Mouse (Mus musculus) neural tube, embryonic 13.5 days (tissue): ENCODE data around the gene Nek10. TPM values are rescaled to one million over a fixed set of nuclear protein-coding genes. Genes with fewer than 3 reads are reported as not detected.

Source experiments
- ATAC-seq: fragments of 200-750 bp; cut with Nextera tagmentation; 2 replicates; pipeline ENCODE4 v1.8.0; 2017; ENCODE audit warnings: low read depth, mild to moderate bottlenecking, moderate TSS enrichment, moderate library complexity
- H3K27ac ChIP-seq: fragments of 300-500 bp; sonication (generic); replicated peaks from 2 replicates; pipeline ENCODE4 v1.5.1; 2015; ENCODE audit warnings: moderate library complexity, mild to moderate bottlenecking, inconsistent platforms
- H3K27me3 ChIP-seq: fragments of 300-500 bp; sonication (generic); 2 replicates; pipeline ENCODE4 v1.6.1; 2015; ENCODE audit warnings: mild to moderate bottlenecking, inconsistent platforms
- H3K36me3 ChIP-seq: fragments of 300-500 bp; sonication (generic); 2 replicates; pipeline ENCODE4 v1.6.1; 2015; ENCODE audit warnings: mild to moderate bottlenecking, inconsistent platforms
- H3K4me1 ChIP-seq: fragments of 300-500 bp; sonication (generic); replicated peaks from 2 replicates; pipeline ENCODE4 v1.6.1; 2015; ENCODE audit warnings: inconsistent platforms
- H3K4me2 ChIP-seq: fragments of 300-500 bp; sonication (generic); 2 replicates; pipeline ENCODE4 v1.6.1; 2015; ENCODE audit warnings: inconsistent platforms, mild to moderate bottlenecking, moderate library complexity
- H3K4me3 ChIP-seq: fragments of 300-500 bp; sonication (generic); 2 replicates; pipeline ENCODE4 v1.5.1; 2015; ENCODE audit warnings: mild to moderate bottlenecking, inconsistent platforms
- H3K9ac ChIP-seq: fragments of 300-500 bp; sonication (generic); 2 replicates; pipeline ENCODE4 v1.6.1; 2015; ENCODE audit warnings: moderate library complexity, mild to moderate bottlenecking, inconsistent platforms
- H3K9me3 ChIP-seq: fragments of 300-500 bp; sonication (generic); 2 replicates; pipeline ENCODE4 v1.6.1; 2016; ENCODE audit warnings: inconsistent platforms
- WGBS: fragments of 180-500 bp; shearing (Covaris S2); methylation state at CpG from one replicate; pipeline ENCODE4 v1.1.7; 2015; 5-methylcytosine and 5-hydroxymethylcytosine counted together
- polyA plus RNA-seq: library from polyadenylated mRNA; unstranded; fragments of >200 nt; fragmentation: Nextera tagmentation; extraction: Ambion mirVana; gene quantifications from 2 replicates; pipeline ENCODE4 v1.2.1, GENCODE M21; 2015

Nek10 gene
- polyA plus RNA-seq, 1 experiment from 2014 or later: 0.04 TPM

DNA sequence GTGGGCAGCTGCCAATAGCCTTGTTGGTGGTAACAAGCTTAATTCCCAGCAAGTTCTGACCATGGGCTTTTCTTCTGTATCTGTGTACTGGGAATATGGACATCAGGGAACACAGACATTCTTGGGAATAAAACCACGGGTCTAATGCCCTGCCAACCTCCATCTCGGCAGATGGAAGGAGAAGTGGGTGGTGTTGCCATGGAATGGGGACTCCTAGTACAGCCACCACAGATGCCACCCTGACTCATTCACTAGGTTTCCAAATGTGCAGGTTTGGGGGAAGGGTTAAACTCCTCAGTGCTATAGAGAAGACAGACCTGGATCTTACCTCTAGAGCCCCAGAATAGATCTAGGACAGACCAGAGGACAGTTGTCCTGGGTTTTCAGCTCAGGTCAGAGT lies 31.1 kb downstream of the Nek10 start:
- Histone ChIP-seq H3K27ac (no peak overlapping the region), H3K9ac (no peak overlapping the region), H3K4me2 (no peak overlapping the region), H3K9me3 (no peaks in the 10 kb centered on the region), H3K36me3 (no peaks in the 10 kb centered on the region), H3K4me1 (0 out of 2 replicates have a peak, but pooled peaks cover 5% of the 10 kb centered on the region), H3K4me3 (no peak overlapping the region), H3K27me3 (no peaks in the 10 kb centered on the region)
- WGBS: 90% methylated on average over 2 of the region's 2 CpGs
- ATAC-seq: no peak

GRCm38 (mm10) chr14:14837627-14838026 lies 34.4 kb downstream of the Nek10 start:
- Histone ChIP-seq H3K36me3 (no peaks in the 10 kb centered on the region), H3K27ac (no peak overlapping the region), H3K4me2 (no peak overlapping the region), H3K27me3 (no peaks in the 10 kb centered on the region), H3K9me3 (no peaks in the 10 kb centered on the region), H3K9ac (no peak overlapping the region), H3K4me3 (no peak overlapping the region), H3K4me1 (0 out of 2 replicates have a peak, but pooled peaks cover 4% of the 10 kb centered on the region)
- 79% methylated on average over 4 of the region's 4 CpGs for WGBS
- no peak for ATAC-seq

- Histone ChIP-seq H3K4me2 (no peak overlapping the region), H3K27ac (no peak overlapping the region), H3K9me3 (no peaks in the 10 kb centered on the region), H3K4me1 (no peaks in the 10 kb centered on the region), H3K27me3 (no peaks in the 10 kb centered on the region), H3K4me3 (no peak overlapping the region), H3K9ac (no peak overlapping the region), H3K36me3 (no peaks in the 10 kb centered on the region)
- no peak for ATAC-seq
- 59% methylated on average over 1 of the region's 1 CpGs for WGBS
These were observed 34.9 kb downstream of the Nek10 start for GRCm38 (mm10) chr14:14838109-14838508.

- Histone ChIP-seq H3K9me3 (no peaks in the 10 kb centered on the region), H3K9ac (no peak overlapping the region), H3K4me3 (no peak overlapping the region), H3K27me3 (no peaks in the 10 kb centered on the region), H3K27ac (no peak overlapping the region), H3K4me1 (no peaks in the 10 kb centered on the region), H3K36me3 (no peaks in the 10 kb centered on the region), H3K4me2 (no peak overlapping the region)
- 83% methylated on average over 8 of the region's 8 CpGs for WGBS
- ATAC-seq: no peak
These were observed 39.7 kb downstream of the Nek10 start for GRCm38 (mm10) chr14:14842734-14843530.

DNA sequence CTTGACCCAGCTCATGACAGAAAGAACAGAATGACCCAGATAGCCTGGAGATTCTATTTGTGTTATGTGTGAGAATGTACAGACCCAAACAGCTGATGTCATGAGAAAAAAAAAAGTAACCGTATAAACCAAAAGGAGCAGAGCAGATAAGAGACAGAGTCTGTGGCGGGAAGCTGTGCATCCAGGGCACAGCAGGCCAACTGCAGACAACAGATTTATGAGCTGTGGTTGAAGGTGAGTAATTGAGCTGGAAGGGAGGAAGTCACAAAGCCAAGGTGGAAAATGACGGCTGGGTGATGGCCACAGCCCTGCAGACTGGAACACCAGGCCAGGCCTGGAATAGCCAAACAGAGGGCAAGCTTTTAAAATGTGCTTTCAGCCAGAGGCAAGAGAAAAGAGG lies 49.6 kb downstream of the Nek10 start:
- Histone ChIP-seq H3K4me1 (no peaks in the 10 kb centered on the region), H3K27ac (no peak overlapping the region), H3K36me3 (no peaks in the 10 kb centered on the region), H3K9ac (no peak overlapping the region), H3K4me2 (no peak overlapping the region), H3K4me3 (no peak overlapping the region), H3K9me3 (no peaks in the 10 kb centered on the region), H3K27me3 (no peaks in the 10 kb centered on the region)
- 34% methylated on average over 3 of the region's 3 CpGs for WGBS
- ATAC-seq: no peak

- H3K36me3 ChIP-seq: no peaks in the 10 kb centered on the region
- 0 out of 2 replicates have a peak, but pooled peaks cover 2% of the 10 kb centered on the region for H3K4me1 ChIP-seq
- H3K27ac ChIP-seq: no peak overlapping the region
- H3K27me3 ChIP-seq: no peaks in the 10 kb centered on the region
- no peak overlapping the region for H3K4me2 ChIP-seq
- no peak overlapping the region for H3K9ac ChIP-seq
- H3K4me3 ChIP-seq: no peak overlapping the region
- WGBS: 18% methylated on average over 3 of the region's 3 CpGs
- no peaks in the 10 kb centered on the region for H3K9me3 ChIP-seq
- ATAC-seq: no peak
These were observed 57.1 kb downstream of the Nek10 start for GRCm38 (mm10) chr14:14860331-14860730.

GRCm38 (mm10) chr14:14863690-14864356 lies 60.6 kb downstream of the Nek10 start:
- Histone ChIP-seq H3K27ac (no peak overlapping the region), H3K36me3 (no peaks in the 10 kb centered on the region), H3K4me1 (0 out of 2 replicates have a peak, but pooled peaks cover 2% of the 10 kb centered on the region), H3K9ac (no peak overlapping the region), H3K4me3 (no peak overlapping the region), H3K9me3 (no peaks in the 10 kb centered on the region), H3K4me2 (0 out of 2 replicates have a peak overlapping the region, but pooled peaks have one; percentile 32), H3K27me3 (no peaks in the 10 kb centered on the region)
- peak; percentile 92 for ATAC-seq
- WGBS: 27% methylated on average over 7 of the region's 7 CpGs

DNA sequence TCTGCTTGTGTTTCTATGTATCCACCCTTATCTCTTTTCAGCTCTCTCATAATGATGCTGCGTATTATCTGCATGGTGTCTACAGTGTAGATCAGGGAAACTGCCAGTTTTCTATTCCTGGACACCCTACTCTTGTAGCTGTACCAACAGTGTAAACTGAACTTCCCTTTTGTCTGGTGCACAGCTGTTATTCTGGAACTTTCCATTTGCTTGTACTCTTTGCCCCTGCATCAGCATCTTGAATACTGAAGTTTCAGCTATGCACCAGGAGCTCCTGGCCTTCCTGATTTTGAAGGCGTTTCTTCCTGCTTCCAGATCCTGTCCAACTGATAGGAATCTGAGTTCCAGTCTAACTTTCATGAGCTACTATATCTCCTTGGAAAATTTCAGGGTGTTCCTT lies 66.0 kb downstream of the Nek10 start:
- H3K4me2 ChIP-seq: no peak overlapping the region
- 82% methylated on average over 2 of the region's 2 CpGs for WGBS
- no peak overlapping the region for H3K27ac ChIP-seq
- no peaks in the 10 kb centered on the region for H3K4me1 ChIP-seq
- no peak for ATAC-seq
- no peak overlapping the region for H3K4me3 ChIP-seq
- H3K9me3 ChIP-seq: no peaks in the 10 kb centered on the region
- H3K9ac ChIP-seq: no peak overlapping the region
- H3K27me3 ChIP-seq: no peaks in the 10 kb centered on the region
- no peaks in the 10 kb centered on the region for H3K36me3 ChIP-seq

DNA sequence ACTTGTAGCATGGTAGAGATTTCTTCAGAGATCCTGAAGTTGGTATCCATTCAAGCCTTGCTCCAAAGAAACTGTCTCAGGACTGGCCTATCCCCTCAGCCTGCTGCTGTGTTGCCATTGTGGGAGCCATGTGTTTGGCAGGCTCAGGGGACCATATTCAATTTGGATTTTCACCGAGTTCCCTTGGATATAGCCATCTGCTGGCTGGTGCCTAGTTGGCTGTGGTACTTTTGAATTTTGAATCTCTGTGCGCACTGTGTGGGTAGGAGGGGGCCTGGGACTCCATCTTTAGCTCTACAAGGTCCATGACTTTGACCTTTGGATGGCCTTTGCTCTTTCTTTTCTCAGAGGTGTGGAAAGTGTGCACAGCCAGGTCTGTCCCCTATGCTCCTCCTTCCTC lies 66.8 kb downstream of the Nek10 start:
- ATAC-seq: no peak
- Histone ChIP-seq H3K27ac (no peak overlapping the region), H3K4me3 (no peak overlapping the region), H3K4me2 (no peak overlapping the region), H3K9me3 (no peaks in the 10 kb centered on the region), H3K9ac (no peak overlapping the region), H3K36me3 (no peaks in the 10 kb centered on the region), H3K4me1 (no peaks in the 10 kb centered on the region), H3K27me3 (no peaks in the 10 kb centered on the region)
- WGBS: 82% methylated on average over 2 of the region's 2 CpGs

DNA sequence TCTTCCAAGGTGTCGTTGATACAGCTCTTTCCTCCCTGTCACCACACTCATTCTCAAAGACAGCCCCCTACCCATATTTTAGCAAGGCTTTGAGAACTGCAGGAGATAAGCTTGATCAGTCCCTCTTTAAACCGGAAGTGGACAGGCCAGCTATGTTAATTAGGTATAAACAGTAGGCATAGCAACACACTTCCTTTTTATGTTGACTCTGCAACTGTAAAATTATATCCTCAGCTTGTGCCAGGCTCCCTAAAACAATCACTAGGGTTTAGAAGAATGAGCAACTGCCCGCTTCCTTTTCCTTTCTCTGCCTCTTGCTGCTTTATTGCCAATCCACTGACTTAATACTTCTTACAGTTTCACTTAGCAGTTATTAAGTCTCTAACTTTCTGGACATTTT lies 67.2 kb downstream of the Nek10 start:
- no peaks in the 10 kb centered on the region for H3K27me3 ChIP-seq
- H3K27ac ChIP-seq: no peak overlapping the region
- no peaks in the 10 kb centered on the region for H3K4me1 ChIP-seq
- no peak for ATAC-seq
- no peaks in the 10 kb centered on the region for H3K36me3 ChIP-seq
- H3K9me3 ChIP-seq: no peaks in the 10 kb centered on the region
- WGBS: 82% methylated on average over 3 of the region's 3 CpGs
- no peak overlapping the region for H3K4me2 ChIP-seq
- H3K9ac ChIP-seq: no peak overlapping the region
- no peak overlapping the region for H3K4me3 ChIP-seq

GRCm38 (mm10) chr14:14871121-14871520 lies 67.9 kb downstream of the Nek10 start:
- H3K4me3 ChIP-seq: no peak overlapping the region
- no peaks in the 10 kb centered on the region for H3K4me1 ChIP-seq
- no peak for ATAC-seq
- no peaks in the 10 kb centered on the region for H3K36me3 ChIP-seq
- H3K27me3 ChIP-seq: no peaks in the 10 kb centered on the region
- no peaks in the 10 kb centered on the region for H3K9me3 ChIP-seq
- no peak overlapping the region for H3K27ac ChIP-seq
- H3K4me2 ChIP-seq: no peak overlapping the region
- WGBS: 91% methylated on average over 1 of the region's 1 CpGs
- no peak overlapping the region for H3K9ac ChIP-seq

GRCm38 (mm10) chr14:14871700-14872099 lies 68.5 kb downstream of the Nek10 start:
- Histone ChIP-seq H3K9ac (no peak overlapping the region), H3K4me2 (no peak overlapping the region), H3K4me3 (no peak overlapping the region), H3K9me3 (no peaks in the 10 kb centered on the region), H3K27me3 (no peaks in the 10 kb centered on the region), H3K27ac (no peak overlapping the region), H3K4me1 (no peaks in the 10 kb centered on the region), H3K36me3 (no peaks in the 10 kb centered on the region)
- WGBS: 80% methylated on average over 4 of the region's 4 CpGs
- no peak for ATAC-seq
